ENCODE assay signal across 23 mouse cellular contexts in the genomic region with DNA sequence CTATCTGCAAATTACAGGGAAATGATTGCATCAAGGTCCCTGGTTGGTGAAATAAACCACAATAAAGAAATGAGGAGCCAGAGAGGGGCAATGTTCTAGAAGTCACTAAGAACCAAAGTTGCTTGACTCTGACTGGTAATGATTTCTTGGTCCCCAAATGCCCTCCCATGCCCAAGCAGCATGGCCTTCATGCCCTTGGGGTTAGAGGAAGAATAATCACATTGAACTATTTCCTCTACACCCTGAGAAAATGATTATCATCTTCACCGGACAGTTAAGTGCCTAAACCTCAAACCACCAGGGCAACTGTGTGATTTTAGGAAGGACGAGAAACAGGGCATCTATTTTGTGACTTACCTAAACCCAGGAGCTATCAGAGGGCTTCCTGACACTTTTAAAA. TPM values are rescaled to one million over a fixed set of nuclear protein-coding genes. Genes with fewer than 3 reads are reported as not detected.
DNase-seq lines count a peak whose midpoint lies in the region; ATAC-seq lines count a peak whose summit lies in the region.
"Had no signal": no experiment of that assay in that cellular context is flagged by ENCODE, and none has a peak within 500 bp of the region (broad histone marks: within the 10 kb centered on the region; RNA-seq: fewer than 3 reads in every experiment).

No protein-coding gene starts in this region.

- no peak overlapping the region for H3K4me2 ChIP-seq in forebrain, embryonic 11.5 days (ENCODE audit: low read depth, low read length, severe bottlenecking)
- no peak overlapping the region for H3K4me2 ChIP-seq in forebrain, embryonic 15.5 days (replicated peaks)
- H3K4me2 ChIP-seq: embryonic facial prominence, embryonic 12.5 days; forebrain, embryonic 12.5 days had no signal

- H3K27ac ChIP-seq in forebrain, embryonic 11.5 days (ENCODE audit: low read depth, low read length) = no peak overlapping the region
- no peak overlapping the region for H3K27ac ChIP-seq in forebrain, embryonic 15.5 days (replicated peaks)
- H3K27ac ChIP-seq: embryonic facial prominence, embryonic 10.5 days; embryonic facial prominence, embryonic 12.5 days; forebrain, embryonic 12.5 days had no signal

- H3K9ac ChIP-seq in forebrain, embryonic 11.5 days (ENCODE audit: low read length) = no peak overlapping the region
- H3K9ac ChIP-seq in forebrain, embryonic 15.5 days (replicated peaks) = no peak overlapping the region
- H3K9ac ChIP-seq: embryonic facial prominence, embryonic 12.5 days; forebrain, embryonic 12.5 days; forebrain, postnatal 0 days had no signal

- WGBS in forebrain, embryonic 11.5 days = 90% methylated on average over 2 of the region's 2 CpGs
- WGBS in forebrain, embryonic 15.5 days = 91% methylated on average over 2 of the region's 2 CpGs

- H3K4me3 ChIP-seq in forebrain, embryonic 11.5 days (ENCODE audit: low read depth, low read length) = no peak overlapping the region
- no peak overlapping the region for H3K4me3 ChIP-seq in forebrain, embryonic 15.5 days
- H3K4me3 ChIP-seq: embryonic facial prominence, embryonic 10.5 days; embryonic facial prominence, embryonic 12.5 days; forebrain, embryonic 12.5 days had no signal

- no peaks in the 10 kb centered on the region for H3K9me3 ChIP-seq in forebrain, embryonic 11.5 days (ENCODE audit: control insufficient read depth, low read length)
- H3K9me3 ChIP-seq in forebrain, embryonic 15.5 days = no peaks in the 10 kb centered on the region
- H3K9me3 ChIP-seq: embryonic facial prominence, embryonic 10.5 days; embryonic facial prominence, embryonic 12.5 days; forebrain, embryonic 12.5 days had no signal

- ATAC-seq in forebrain, embryonic 11.5 days (replicated peaks; ENCODE audit: low FRiP score) = no peak
- no peak for ATAC-seq in forebrain, embryonic 15.5 days (replicated peaks)
- peak; percentile 33; the same call in 1 of the 2 replicates for ATAC-seq in granulocyte monocyte progenitor cell, adult 5-6 weeks (replicated peaks; ENCODE audit: poor library complexity, severe bottlenecking)
- 0 out of 2 replicates have a peak, but pooled peaks have one; percentile 14 for ATAC-seq in megakaryocyte progenitor cell, adult 5-6 weeks (replicated peaks; ENCODE audit: poor library complexity)
- ATAC-seq: forebrain, embryonic 14.5 days; forebrain, postnatal 0 days had no signal

- no peaks in the 10 kb centered on the region for H3K36me3 ChIP-seq in forebrain, embryonic 11.5 days (ENCODE audit: control insufficient read depth, insufficient read depth, low read length)
- no peaks in the 10 kb centered on the region for H3K36me3 ChIP-seq in forebrain, embryonic 15.5 days
- H3K36me3 ChIP-seq: embryonic facial prominence, embryonic 10.5 days; embryonic facial prominence, embryonic 12.5 days; forebrain, embryonic 12.5 days had no signal

- intact Hi-C loops in left cerebral cortex, postnatal 25 days (cut with DNase I) = no loop called here

- H3K27me3 ChIP-seq in forebrain, embryonic 11.5 days (ENCODE audit: control insufficient read depth, insufficient read depth, low read length) = no peaks in the 10 kb centered on the region
- no peaks in the 10 kb centered on the region for H3K27me3 ChIP-seq in forebrain, embryonic 15.5 days
- H3K27me3 ChIP-seq: embryonic facial prominence, embryonic 12.5 days; forebrain, embryonic 12.5 days had no signal

- peak; percentile 18 for DNase-seq in forebrain, embryonic 11.5 days (ENCODE audit: low spot score)
- peak; percentile 50 for DNase-seq in 416B (ENCODE audit: low read depth)
- DNase-seq in left cerebral cortex, postnatal 25 days (ENCODE audit: low spot score in 2 of 2) = no peak
- no peak for DNase-seq in right cerebral cortex, adult 2 months (ENCODE audit: low spot score in 2 of 2)
- DNase-seq: adrenal gland, adult 2 months; adrenal gland, postnatal 10 days; adrenal gland, postnatal 25 days; cerebellum, adult 11 months; cerebellum, adult 18-20 months; cerebellum, adult 8-10 months; cerebellum, adult 9-11 months; cerebellum, postnatal 14 days; cerebellum, postnatal 36 days; forebrain, postnatal 0 days had no signal

- H3K4me1 ChIP-seq in forebrain, embryonic 11.5 days (replicated peaks; ENCODE audit: control insufficient read depth, insufficient read depth, low read length) = no peaks in the 10 kb centered on the region
- no peaks in the 10 kb centered on the region for H3K4me1 ChIP-seq in forebrain, embryonic 15.5 days
- H3K4me1 ChIP-seq: embryonic facial prominence, embryonic 12.5 days; forebrain, embryonic 12.5 days had no signal

RNA-seq across cellular contexts. Expression of a gene that starts 27.0 kb away (rescaled TPM):
- polyA plus RNA-seq in forebrain, embryonic 11.5 days (2014; fragmentation: Nextera tagmentation; extraction: Ambion mirVana) = 0.07 TPM in 1 of 2 replicates, not detected in the other
- polyA plus RNA-seq in forebrain, embryonic 15.5 days (2015; fragmentation: Nextera tagmentation; extraction: Ambion mirVana) = 0.06 and 0.23 TPM in 2 replicates
- total RNA-seq in granulocyte monocyte progenitor cell, adult 5-6 weeks (2014; fragmentation: Nextera tagmentation) = not detected in 2 replicates
- 0.26 and 0.36 TPM in 2 replicates for total RNA-seq in granulocyte monocyte progenitor cell, adult 5-6 weeks (2017)
- 0.05 and 0.47 TPM in 2 replicates for total RNA-seq in megakaryocyte progenitor cell, adult 5-6 weeks (2015)
- 0.07 and 0.29 TPM in 2 replicates for total RNA-seq in megakaryocyte progenitor cell, adult 5-6 weeks (2017)
- under 1 TPM; 0.11 to 0.28 TPM for total RNA-seq in left cerebral cortex, postnatal 25 days (2021)
- total RNA-seq: MEL had no signal
- polyA plus RNA-seq: C2C12 had no signal

Comparison
In these comparisons a context has a peak if more than half of its experiments do, and no peak if none do; other contexts are left out.
1. ATAC-seq: peak in granulocyte monocyte progenitor cell, adult 5-6 weeks (single experiment) and megakaryocyte progenitor cell, adult 5-6 weeks (single experiment); none in forebrain, embryonic 11.5 days (single experiment) and forebrain, embryonic 15.5 days (single experiment).
2. DNase-seq: peak in forebrain, embryonic 11.5 days (single experiment) and 416B (single experiment); none in left cerebral cortex, postnatal 25 days (0 of 2) and right cerebral cortex, adult 2 months (0 of 2).